Mouse (Mus musculus) ES-E14 (cell line): ENCODE measurements around the gene Gnai3.

Source experiments
- CHD2 ChIP-seq: IDR thresholded peaks from 2 replicates; pipeline ENCODE4 v1.6.1; 2014; ENCODE audit warnings: mild to moderate bottlenecking, low read depth, low read length, inconsistent platforms
- HCFC1 ChIP-seq: IDR thresholded peaks from 2 replicates; pipeline ENCODE4 v1.6.1; 2012; ENCODE audit warnings: low read length, inconsistent platforms, borderline replicate concordance; ENCODE audit not compliant: insufficient read depth
- MAFK ChIP-seq: IDR thresholded peaks from 2 replicates; pipeline ENCODE4 v1.6.1; 2014; ENCODE audit warnings: mild to moderate bottlenecking, low read depth, low read length, inconsistent platforms; ENCODE audit not compliant: insufficient read depth
- ZC3H11A ChIP-seq: IDR thresholded peaks from 2 replicates; pipeline ENCODE4 v1.6.1; 2012; ENCODE audit warnings: low read depth, mild to moderate bottlenecking, inconsistent platforms, low read length, borderline replicate concordance
- ZNF384 ChIP-seq: IDR thresholded peaks from 2 replicates; pipeline ENCODE4 v1.6.1; 2012; ENCODE audit warnings: low read depth, low read length, inconsistent platforms

DNA sequence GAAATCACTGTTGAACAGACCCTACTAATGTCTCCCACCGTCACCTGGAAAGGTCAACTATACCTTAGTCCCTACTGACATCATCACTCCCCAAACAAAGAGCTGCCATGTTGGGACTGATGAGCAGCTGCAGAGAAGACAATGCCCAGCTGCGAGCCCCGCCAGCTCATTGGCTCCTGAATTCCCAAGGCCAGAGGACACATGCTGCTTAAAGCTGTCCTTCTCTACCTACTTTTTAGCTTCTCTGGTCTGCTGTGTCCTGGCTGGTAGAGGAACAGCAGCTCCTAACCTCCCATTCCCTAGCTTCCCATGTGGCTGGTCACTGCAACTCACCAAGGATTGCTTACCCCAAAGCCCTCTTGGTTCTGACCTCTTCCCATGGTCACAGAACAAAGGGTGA, 6.3 kb upstream of the Gnai3 start:
- TF ChIP-seq CHD2 (no peak), ZC3H11A (no peak), HCFC1 (no peak), MAFK (no peak), ZNF384 (no peak)
